ENCODE assay signal across 14 mouse cellular contexts in the genomic region with DNA sequence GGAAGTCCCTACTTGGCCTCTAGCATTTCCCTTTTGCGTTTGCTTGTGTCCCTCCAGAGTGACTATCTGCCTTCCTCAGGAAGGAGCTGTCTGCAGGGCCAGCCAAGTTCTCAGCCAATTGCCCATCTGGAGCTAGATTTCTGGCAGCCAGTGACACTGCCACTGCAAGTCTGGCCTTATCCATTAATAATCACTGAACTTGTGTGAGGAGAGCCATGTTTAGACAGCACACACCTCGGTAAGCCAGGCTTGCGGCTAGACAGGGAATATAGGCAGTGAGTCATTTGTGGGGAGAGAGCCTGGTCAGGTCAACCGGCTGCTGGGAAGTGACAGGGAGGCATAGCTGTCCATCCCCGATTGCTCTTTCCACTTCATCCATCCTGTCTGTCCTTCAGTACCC. TPM values are rescaled to one million over a fixed set of nuclear protein-coding genes. Genes with fewer than 3 reads are reported as not detected.
DNase-seq lines count a peak whose midpoint lies in the region; ATAC-seq lines count a peak whose summit lies in the region.
"Had no signal": no experiment of that assay in that cellular context is flagged by ENCODE, and none has a peak within 500 bp of the region (broad histone marks: within the 10 kb centered on the region; RNA-seq: fewer than 3 reads in every experiment).

No protein-coding gene starts in this region.

- no peak for ATAC-seq in kidney, embryonic 15.5 days (replicated peaks; ENCODE audit: low FRiP score)
- ATAC-seq: intestine, postnatal 0 days had no signal

- no peaks in the 10 kb centered on the region for H3K4me1 ChIP-seq in kidney, embryonic 15.5 days

- no peak overlapping the region for H3K4me2 ChIP-seq in kidney, embryonic 15.5 days

- H3K9ac ChIP-seq in kidney, embryonic 15.5 days, result no peak overlapping the region

- H3K9me3 ChIP-seq in kidney, embryonic 15.5 days (replicated peaks), result no peaks in the 10 kb centered on the region

- no peak overlapping the region for H3K4me3 ChIP-seq in kidney, embryonic 15.5 days (replicated peaks)
- H3K4me3 ChIP-seq: gastrocnemius, adult 2 months had no signal

- no peak overlapping the region for H3K27ac ChIP-seq in kidney, embryonic 15.5 days
- H3K27ac ChIP-seq: gastrocnemius, adult 2 months; macrophage had no signal

- DNase-seq in cerebellum, adult 8-10 months, result peak; percentile 16
- no peak for DNase-seq in cerebellum, adult 9-10 months
- peak; percentile 5 to 45 for DNase-seq in kidney, postnatal 25 days
- DNase-seq in 3134 (ENCODE audit: extremely low read depth, insufficient read length, low spot score), result peak; percentile 69
- DNase-seq in cerebellum, postnatal 14 days, result peak; percentile 26 to 35
- no peak for DNase-seq in testis, postnatal 14 days (ENCODE audit: low spot score)
- no peak for DNase-seq in c-Kit-positive CD71-positive TER-119-positive erythroid progenitor cells, embryonic 14.5 days (ENCODE audit: low spot score)
- DNase-seq: gastrocnemius, adult 2 months; right cerebral cortex, postnatal 25 days; thymus, adult 18-20 months had no signal

- H3K27me3 ChIP-seq in kidney, embryonic 15.5 days, result no peaks in the 10 kb centered on the region
- H3K27me3 ChIP-seq: CH12.LX had no signal

- WGBS in kidney, embryonic 15.5 days, result 42% methylated on average over 5 of the region's 5 CpGs

- no peaks in the 10 kb centered on the region for H3K36me3 ChIP-seq in kidney, embryonic 15.5 days

RNA-seq across cellular contexts. Expression of gene Thnsl1, which starts 31.3 kb away (rescaled TPM):
- polyA plus RNA-seq in kidney, embryonic 15.5 days (2015; fragmentation: Nextera tagmentation; extraction: Ambion mirVana), result 7.3 and 8.2 TPM in 2 replicates

RNA-seq across cellular contexts. Expression of gene Enkur, which starts 31.7 kb away (rescaled TPM):
- 0.71 TPM in 1 of 2 replicates, not detected in the other for polyA plus RNA-seq in kidney, embryonic 15.5 days (2015; fragmentation: Nextera tagmentation; extraction: Ambion mirVana)
- polyA plus RNA-seq: macrophage had no signal

Comparison
In these comparisons a context has a peak if more than half of its experiments do, and no peak if none do; other contexts are left out.
1. DNase-seq: peak in cerebellum, adult 8-10 months (single experiment), kidney, postnatal 25 days (2 of 2), 3134 (single experiment) and cerebellum, postnatal 14 days (2 of 2); none in cerebellum, adult 9-10 months (single experiment), testis, postnatal 14 days (single experiment) and c-Kit-positive CD71-positive TER-119-positive erythroid progenitor cells, embryonic 14.5 days (single experiment).